Mouse (Mus musculus): ENCODE data around the gene Oxsr1.
"Not testable (repeated sequence)": the region's sequence is repeated elsewhere in the genome, so short reads cannot be mapped to it uniquely, and the experiment has no call there.

- TF ChIP-seq CTCF, EP300 (IDR thresholded peaks at IDR 0.05; ENCODE audit: low read depth): not testable (repeated sequence)
Observed at GRCm38 (mm10) chr9:119265373-119266120, 56.7 kb downstream of the Oxsr1 start.

Measured in liver, postnatal 0 days (tissue).